Mouse (Mus musculus) thymus, postnatal 0 days (tissue): ENCODE data around the gene Tmprss2. TPM values are rescaled to one million over a fixed set of nuclear protein-coding genes. Genes with fewer than 3 reads are reported as not detected.

Experiments used
- DNase-seq: peaks from one replicate; pipeline ENCODE4 v3.0.0-alpha.2; 2015; ENCODE audit warnings: low spot score
- polyA plus RNA-seq: library from polyadenylated mRNA; unstranded; fragments of >200 nt; fragmentation: Nextera tagmentation; extraction: Ambion mirVana; gene quantifications from 2 replicates; pipeline ENCODE4 v1.2.1, GENCODE M21; 2015

The Tmprss2 gene
- 1.3 and 1.5 TPM in 2 replicates for polyA plus RNA-seq

- no peak for DNase-seq
Observed at GRCm38 (mm10) chr16:97610939-97611338, at the start of gene Tmprss2. Gene Tmprss2, minus strand, starts transcription at chr16:97611195.

- no peak for DNase-seq
Observed at GRCm38 (mm10) chr16:97659225-97659658, 48.2 kb upstream of the Tmprss2 start.

GRCm38 (mm10) chr16:97658481-97658880 lies 47.5 kb upstream of the Tmprss2 start:
- no peak for DNase-seq

GRCm38 (mm10) chr16:97655800-97656199 lies 44.8 kb upstream of the Tmprss2 start:
- DNase-seq, result no peak

- DNase-seq, result no peak
Observed at GRCm38 (mm10) chr16:97649522-97650188, 38.7 kb upstream of the Tmprss2 start.

GRCm38 (mm10) chr16:97644681-97645080 lies 33.7 kb upstream of the Tmprss2 start:
- DNase-seq, result no peak

- DNase-seq, result no peak
Observed at GRCm38 (mm10) chr16:97639630-97640029, 28.6 kb upstream of the Tmprss2 start.

- no peak for DNase-seq
Observed at GRCm38 (mm10) chr16:97632880-97633484, 22.0 kb upstream of the Tmprss2 start.

GRCm38 (mm10) chr16:97623166-97623565 lies 12.2 kb upstream of the Tmprss2 start:
- DNase-seq, result no peak

GRCm38 (mm10) chr16:97622383-97622889 lies 11.4 kb upstream of the Tmprss2 start:
- no peak for DNase-seq

GRCm38 (mm10) chr16:97618285-97618684 lies 7.3 kb upstream of the Tmprss2 start:
- no peak for DNase-seq

GRCm38 (mm10) chr16:97612009-97612408 lies 1.0 kb upstream of the Tmprss2 start:
- no peak for DNase-seq

- DNase-seq, result no peak
Observed at GRCm38 (mm10) chr16:97610246-97610645, 749 bp downstream of the Tmprss2 start.

- no peak for DNase-seq
Observed at GRCm38 (mm10) chr16:97609676-97610075, 1.3 kb downstream of the Tmprss2 start.

- no peak for DNase-seq
Observed at GRCm38 (mm10) chr16:97607956-97608355, 3.0 kb downstream of the Tmprss2 start.

GRCm38 (mm10) chr16:97606829-97607228 lies 4.2 kb downstream of the Tmprss2 start:
- DNase-seq, result no peak

- DNase-seq, result no peak
Observed at GRCm38 (mm10) chr16:97605957-97606721, 4.9 kb downstream of the Tmprss2 start.

- no peak for DNase-seq
Observed at GRCm38 (mm10) chr16:97602256-97602655, 8.7 kb downstream of the Tmprss2 start.

- DNase-seq, result no peak
Observed at GRCm38 (mm10) chr16:97600591-97600990, 10.4 kb downstream of the Tmprss2 start.

GRCm38 (mm10) chr16:97598046-97598445 lies 12.9 kb downstream of the Tmprss2 start:
- no peak for DNase-seq

GRCm38 (mm10) chr16:97593816-97594509 lies 17.0 kb downstream of the Tmprss2 start:
- DNase-seq, result no peak
